Mouse (Mus musculus) heart, postnatal 25 days (tissue): ENCODE results near the gene Gm14226. TPM values are rescaled to one million over a fixed set of nuclear protein-coding genes. Genes with fewer than 3 reads are reported as not detected.
"Not testable (repeated sequence)": the region's sequence is repeated elsewhere in the genome, so short reads cannot be mapped to it uniquely, and the experiment has no call there.

Source experiments
- DNase-seq: peaks from one replicate; pipeline ENCODE4 v3.0.0; 2022; ENCODE audit warnings: low spot score
- intact Hi-C: fragments of 180-260 bp; cut with DNase I; formaldehyde crosslinking; loops from one replicate; pipeline ENCODE4 v1.15.1; 2025
- total RNA-seq, 2 experiments: library from RNA; stranded (reverse); gene quantifications; 2 replicates each; pipeline ENCODE4 v1.2.3; 2021

Gene Gm14226
- under 1 TPM; 0.13 to 0.17 TPM for total RNA-seq

DNA sequence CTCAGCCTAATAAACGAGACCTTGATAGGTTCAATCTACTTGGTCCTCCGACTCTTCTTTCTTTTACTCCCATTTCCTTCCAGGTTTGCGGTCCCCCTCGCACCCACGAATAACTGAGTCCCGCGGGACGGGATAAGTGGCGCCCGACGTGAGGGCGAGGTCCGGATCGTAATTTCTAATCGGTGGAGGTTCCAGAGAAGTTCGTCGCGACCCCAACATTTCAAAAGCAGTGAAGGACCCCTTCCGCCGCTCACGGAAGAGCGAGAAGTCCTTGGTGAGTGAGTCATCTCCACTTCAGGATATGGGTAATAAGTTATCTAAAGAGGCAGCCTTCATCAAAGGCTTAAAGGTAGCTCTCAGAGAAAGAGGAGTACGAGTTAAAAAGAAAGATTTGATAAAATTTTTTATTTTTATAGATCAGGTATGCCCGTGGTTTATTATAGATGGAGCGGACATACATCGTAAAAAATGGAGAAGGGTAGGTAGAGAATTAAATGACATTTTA, at the start of gene Gm14226:
Gm14226 (plus strand) TSS at position 16 of the 505 bp plus-strand sequence.
- DNase-seq, intact Hi-C loops: not testable (repeated sequence)

GRCm38 (mm10) chr2:154969740-154970397, 48.2 kb upstream of the Gm14226 start:
- DNase-seq, intact Hi-C loops: not testable (repeated sequence)

DNA sequence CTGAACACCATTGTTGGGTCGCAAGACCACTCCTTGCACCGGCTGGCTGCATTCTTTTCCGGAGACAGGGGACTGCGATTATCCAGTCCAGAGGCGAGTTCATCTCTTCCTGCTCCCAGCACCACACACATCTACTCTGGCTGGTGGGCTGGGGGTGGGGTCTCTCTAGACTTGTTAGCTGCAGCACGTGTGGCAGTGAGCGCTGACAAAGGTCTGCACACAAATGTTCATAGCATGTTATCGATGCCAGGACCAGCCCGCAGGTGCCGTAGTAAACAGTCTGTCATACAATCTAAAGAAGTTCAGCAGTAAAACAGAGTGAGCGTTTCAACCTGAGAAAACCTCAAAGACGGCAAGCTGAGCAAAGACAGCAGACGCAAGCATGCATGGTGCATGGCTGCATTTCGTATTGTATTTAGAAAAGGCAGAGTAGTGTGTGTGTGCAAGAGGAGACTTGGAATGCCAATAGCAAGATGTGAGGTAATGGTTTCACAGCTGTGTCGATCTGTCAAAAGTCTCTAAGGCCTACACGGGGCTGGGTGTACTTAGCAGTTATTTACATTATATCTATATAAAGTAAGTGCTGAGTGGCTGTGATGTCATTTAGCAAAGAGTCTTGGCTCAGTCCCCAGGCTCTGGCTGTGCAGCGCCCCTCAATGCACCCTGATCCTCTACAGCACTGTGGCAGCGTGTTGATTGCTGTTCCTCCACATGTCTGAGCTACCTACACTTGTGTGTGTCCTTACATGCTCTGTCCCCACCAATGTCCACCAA, 46.0 kb upstream of the Gm14226 start:
- intact Hi-C loops: no loop called here

GRCm38 (mm10) chr2:154972981-154973380, 45.1 kb upstream of the Gm14226 start:
- no peak for DNase-seq
- intact Hi-C loops: no loop called here

More for the DNA sequence above, 46.0 kb upstream of the Gm14226 start:
- DNase-seq: no peak

DNA sequence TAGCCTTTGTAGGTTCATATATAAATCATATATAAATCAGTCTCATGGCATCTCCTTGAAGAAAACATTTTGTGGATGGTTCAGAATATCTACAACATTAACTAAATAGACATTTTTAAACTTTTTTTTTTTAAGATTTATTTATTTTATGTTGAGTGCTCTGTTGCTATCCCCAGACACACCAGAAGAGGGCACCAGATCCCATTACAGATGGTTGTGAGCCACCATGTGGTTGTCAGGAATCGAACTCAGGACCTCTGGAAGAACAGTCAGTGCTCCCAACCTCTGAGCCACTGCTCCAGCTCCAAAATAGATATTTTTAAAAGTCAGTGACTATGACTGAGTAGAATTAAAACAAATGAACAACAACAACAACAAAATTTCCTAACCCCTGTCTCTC, 31.5 kb upstream of the Gm14226 start:
- no peak for DNase-seq
- intact Hi-C loops: no loop called here

DNA sequence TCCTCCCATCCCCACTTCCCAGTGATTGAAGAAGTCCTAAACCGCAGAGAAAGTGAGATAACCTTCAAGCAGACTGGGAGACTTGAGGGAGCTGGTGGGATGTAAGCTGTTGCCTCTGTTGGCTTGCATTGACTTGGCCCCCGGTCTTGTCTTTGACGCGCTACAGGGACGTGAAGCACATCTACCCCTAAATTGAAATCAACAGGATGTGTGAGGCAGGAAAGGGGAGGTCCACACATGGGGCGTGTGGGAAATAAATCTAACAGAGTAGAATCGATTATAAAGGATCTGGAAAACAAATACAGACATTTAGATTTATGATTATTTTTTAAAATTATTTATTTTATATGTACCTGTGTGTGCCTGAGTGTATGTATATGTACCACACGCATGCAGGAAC, 26.7 kb upstream of the Gm14226 start:
- intact Hi-C loops: no loop called here
- DNase-seq: no peak

GRCm38 (mm10) chr2:154992083-154992482, 26.0 kb upstream of the Gm14226 start:
- DNase-seq: no peak
- intact Hi-C loops: no loop called here

GRCm38 (mm10) chr2:155005491-155005890, 12.6 kb upstream of the Gm14226 start:
- intact Hi-C loops: no loop called here
- no peak for DNase-seq

GRCm38 (mm10) chr2:155011086-155011656, 6.9 kb upstream of the Gm14226 start:
- no peak for DNase-seq
- intact Hi-C loops: no loop called here

- no peak for DNase-seq
- intact Hi-C loops: no loop called here
These were observed 5.1 kb upstream of the Gm14226 start for GRCm38 (mm10) chr2:155012991-155013390.

- DNase-seq, intact Hi-C loops: not testable (repeated sequence)
These were observed 1.3 kb upstream of the Gm14226 start for GRCm38 (mm10) chr2:155016751-155017150.

DNA sequence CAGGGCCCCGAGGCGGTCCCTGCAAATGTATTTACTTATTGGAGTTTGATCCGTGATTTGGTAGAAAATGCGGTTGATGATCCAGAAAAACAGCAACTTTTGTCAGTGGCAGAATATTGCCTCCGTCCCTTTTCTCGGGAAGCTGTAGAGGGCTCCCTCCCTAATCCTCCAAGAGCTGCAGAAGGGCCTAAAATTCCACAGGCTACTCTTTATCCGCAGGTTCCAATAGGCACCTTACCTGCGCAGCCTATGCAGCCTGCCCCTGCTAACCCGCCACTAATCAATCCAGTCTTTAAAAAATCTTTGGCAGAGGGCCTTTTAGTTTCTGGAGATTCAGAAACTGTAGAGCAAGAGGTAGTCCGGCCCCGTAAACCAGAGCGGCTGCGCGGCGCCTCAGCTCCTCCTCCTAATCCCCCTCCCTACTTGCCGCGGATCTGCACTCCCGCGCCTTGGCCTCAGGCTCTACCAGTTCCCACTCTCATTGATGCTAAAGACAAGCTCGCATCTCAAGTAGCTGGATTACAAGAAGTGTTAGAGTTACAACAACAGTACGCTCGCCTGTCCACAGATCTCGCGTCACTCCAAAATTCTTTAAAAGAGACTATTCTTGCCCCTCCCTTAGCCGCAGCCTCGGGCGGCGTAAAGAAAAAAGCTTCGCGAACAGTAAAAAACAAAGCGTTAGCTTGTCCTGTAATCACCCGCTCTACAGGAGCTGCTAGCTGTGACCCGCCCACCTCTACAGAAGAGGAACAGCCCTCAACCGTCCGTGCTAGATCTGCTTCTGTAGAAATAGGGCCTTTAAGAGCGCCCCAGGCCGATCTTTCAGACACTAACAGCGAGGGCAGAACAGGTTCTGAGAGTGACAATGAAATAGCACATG, 936 bp downstream of the Gm14226 start:
- intact Hi-C loops: no loop called here
- DNase-seq: peak; percentile 27

- intact Hi-C loops: no loop called here
These were observed 1.6 kb downstream of the Gm14226 start for GRCm38 (mm10) chr2:155019673-155020072.

GRCm38 (mm10) chr2:155020247-155020826, 2.3 kb downstream of the Gm14226 start:
- DNase-seq, intact Hi-C loops: not testable (repeated sequence)

More at GRCm38 (mm10) chr2:155019673-155020072, 1.6 kb downstream of the Gm14226 start:
- DNase-seq: peak; percentile 66

DNA sequence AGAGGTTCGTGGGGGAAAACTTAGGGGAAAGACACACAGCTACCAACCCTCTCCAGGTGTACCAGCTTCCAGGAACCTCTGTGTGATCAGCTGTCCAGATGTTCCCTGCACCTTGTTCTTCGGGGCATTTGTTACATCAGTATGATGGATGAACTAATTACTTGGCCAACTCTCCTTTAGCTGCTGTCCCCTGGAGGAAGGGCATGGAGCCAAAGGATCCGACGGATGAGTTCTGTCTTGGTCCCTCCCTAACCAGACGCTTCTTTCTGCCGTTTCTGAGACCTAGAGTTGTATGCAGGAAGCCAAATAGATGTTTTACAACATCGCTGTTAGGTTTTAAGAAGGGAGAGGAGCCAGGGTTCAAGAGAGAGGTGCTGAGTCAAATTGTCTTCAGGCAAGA, 12.8 kb downstream of the Gm14226 start:
- intact Hi-C loops: loop anchor here (1.0 kb wide), 1 partner anchor 17 kb away; no protein-coding TSS in a partner anchor
- DNase-seq: no peak

DNA sequence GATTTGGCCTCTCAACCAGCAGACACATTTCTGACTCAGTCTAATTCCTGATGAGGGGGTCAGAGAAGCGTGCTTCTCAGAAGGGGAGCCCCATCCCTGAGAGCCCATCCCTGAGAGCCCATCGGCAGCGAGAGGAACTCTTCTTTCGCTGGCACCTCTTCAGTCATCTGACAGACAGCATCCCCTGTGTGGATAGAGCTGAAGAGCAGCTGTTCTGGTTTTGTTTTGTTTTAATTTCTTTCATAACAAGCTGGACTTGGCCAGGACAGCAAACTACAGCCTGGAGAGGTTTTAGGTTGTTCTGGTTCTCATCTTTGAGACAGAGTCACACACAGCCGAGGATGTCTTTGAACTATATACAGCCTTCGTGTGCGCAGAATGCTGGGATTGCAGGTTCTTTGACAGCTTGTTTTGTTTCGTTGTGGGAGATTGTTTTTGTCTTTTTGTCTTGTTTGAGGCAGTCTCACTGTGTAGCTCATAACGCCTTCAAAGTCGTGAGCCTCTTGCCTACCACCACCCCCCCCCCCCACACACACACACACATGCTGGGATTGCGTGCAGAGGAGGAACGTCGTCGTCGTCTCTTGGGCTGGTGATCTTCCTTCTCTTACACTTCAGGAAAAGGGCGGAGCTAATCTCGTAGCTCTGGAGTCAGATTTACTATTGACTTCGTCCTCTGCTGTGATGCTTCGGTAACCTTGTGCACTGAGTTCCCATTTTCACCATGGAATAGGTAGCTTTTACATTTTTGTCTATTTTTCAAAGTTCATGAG, 15.1 kb downstream of the Gm14226 start:
- DNase-seq: no peak
- intact Hi-C loops: no loop called here

DNA sequence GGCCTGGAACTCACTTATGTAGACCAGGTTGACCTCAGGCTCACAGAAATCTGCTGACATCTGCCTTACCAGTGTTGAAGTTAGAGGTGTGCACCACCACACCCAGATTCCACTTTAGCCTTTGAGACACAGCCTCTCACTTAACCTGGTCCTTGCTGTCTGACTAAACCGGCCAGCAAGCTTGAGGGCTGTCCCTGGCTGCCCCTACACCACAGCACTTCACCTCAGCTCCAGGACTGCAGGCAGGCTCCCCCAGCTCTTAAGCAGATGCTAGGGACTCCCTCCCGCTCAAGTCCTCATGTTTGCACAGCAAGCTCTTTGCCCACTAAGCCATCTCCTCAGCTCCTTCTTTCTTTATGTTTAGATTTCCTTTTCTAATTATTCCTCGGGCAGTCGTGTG, 21.9 kb downstream of the Gm14226 start:
- no peak for DNase-seq
- intact Hi-C loops: no loop called here

GRCm38 (mm10) chr2:155044542-155044941, 26.5 kb downstream of the Gm14226 start:
- intact Hi-C loops: no loop called here
- DNase-seq: no peak

DNA sequence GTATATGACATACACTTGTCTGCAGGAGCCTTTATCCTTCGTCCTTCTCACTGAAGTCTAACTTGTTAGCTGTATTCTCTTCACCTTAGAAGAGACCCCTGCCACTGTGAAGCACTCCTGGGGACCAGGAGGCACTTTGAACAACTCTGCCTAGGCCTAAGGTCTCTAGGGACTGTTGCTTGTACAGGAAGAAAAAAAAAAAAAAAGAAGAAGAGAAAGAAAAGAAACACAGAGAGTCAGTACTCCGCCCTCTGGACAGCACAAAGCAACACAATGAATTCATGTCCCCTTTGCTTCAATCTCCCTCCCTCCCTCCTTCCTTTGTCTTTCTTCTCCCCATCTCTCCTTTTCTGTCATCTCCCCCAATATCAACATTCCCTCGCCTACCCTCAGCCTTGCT, 27.0 kb downstream of the Gm14226 start:
- no peak for DNase-seq
- intact Hi-C loops: no loop called here
